Mouse (Mus musculus) lung, embryonic 16.5 days (tissue): ENCODE measurements around the gene Apoa4. TPM values are rescaled to one million over a fixed set of nuclear protein-coding genes. Genes with fewer than 3 reads are reported as not detected.

Experiments
- ATAC-seq: fragments of 200-750 bp; cut with Nextera tagmentation; 2 replicates; pipeline ENCODE4 v1.8.0; 2017; ENCODE audit warnings: low read depth, mild to moderate bottlenecking, moderate library complexity
- H3K27ac ChIP-seq: fragments of 300-500 bp; sonication (generic); 2 replicates; pipeline ENCODE4 v1.5.1; 2014; ENCODE audit warnings: mild to moderate bottlenecking, control low read depth, low read length
- H3K27me3 ChIP-seq: fragments of 300-500 bp; sonication (generic); 2 replicates; pipeline ENCODE4 v1.6.1; 2014; ENCODE audit warnings: low read depth, low read length, mixed read lengths; ENCODE audit not compliant: control insufficient read depth, insufficient read depth
- H3K36me3 ChIP-seq: fragments of 300-500 bp; sonication (generic); 2 replicates; pipeline ENCODE4 v1.6.1; 2014; ENCODE audit warnings: low read length; ENCODE audit not compliant: control insufficient read depth, insufficient read depth
- H3K4me1 ChIP-seq: fragments of 300-500 bp; sonication (generic); replicated peaks from 2 replicates; pipeline ENCODE4 v1.6.1; 2014; ENCODE audit warnings: low read length, mixed read lengths; ENCODE audit not compliant: control insufficient read depth, insufficient read depth
- H3K4me2 ChIP-seq: fragments of 300-500 bp; sonication (generic); 2 replicates; pipeline ENCODE4 v1.6.1; 2014; ENCODE audit warnings: low read depth, low read length, control low read depth
- H3K4me3 ChIP-seq: fragments of 300-500 bp; sonication (generic); 2 replicates; pipeline ENCODE4 v1.5.1; 2014; ENCODE audit warnings: mild to moderate bottlenecking, low read length, control low read depth
- H3K9ac ChIP-seq: fragments of 300-500 bp; sonication (generic); 2 replicates; pipeline ENCODE4 v1.6.1; 2014; ENCODE audit warnings: low read length, control low read depth
- H3K9me3 ChIP-seq: fragments of 300-500 bp; sonication (generic); 2 replicates; pipeline ENCODE4 v1.6.1; 2016; ENCODE audit warnings: low read length; ENCODE audit not compliant: control insufficient read depth
- WGBS: fragments of 180-500 bp; shearing (Covaris S2); extraction: QIAGEN DNeasy Blood & Tissue Kit; methylation state at CpG from one replicate; pipeline ENCODE4 v1.1.7; 2014; 5-methylcytosine and 5-hydroxymethylcytosine counted together
- polyA plus RNA-seq: library from polyadenylated mRNA; unstranded; fragments of >200 nt; fragmentation: Nextera tagmentation; extraction: Ambion mirVana; gene quantifications from 2 replicates; pipeline ENCODE4 v1.2.1, GENCODE M21; 2015

The Apoa4 gene
- polyA plus RNA-seq, 1 experiment from 2014 or later, result not detected

GRCm38 (mm10) chr9:46206834-46207500 lies 33.5 kb upstream of the Apoa4 start:
- Histone ChIP-seq H3K4me1 (no peaks in the 10 kb centered on the region), H3K27ac (no peak overlapping the region), H3K36me3 (peaks cover 10% of the 10 kb centered on the region), H3K27me3 (no peaks in the 10 kb centered on the region), H3K4me3 (no peak overlapping the region), H3K9ac (no peak overlapping the region), H3K9me3 (no peaks in the 10 kb centered on the region), H3K4me2 (no peak overlapping the region)
- WGBS, result 42% methylated on average over 10 of the region's 10 CpGs
- 0 out of 2 replicates have a peak, but pooled peaks have one; percentile 38 for ATAC-seq

DNA sequence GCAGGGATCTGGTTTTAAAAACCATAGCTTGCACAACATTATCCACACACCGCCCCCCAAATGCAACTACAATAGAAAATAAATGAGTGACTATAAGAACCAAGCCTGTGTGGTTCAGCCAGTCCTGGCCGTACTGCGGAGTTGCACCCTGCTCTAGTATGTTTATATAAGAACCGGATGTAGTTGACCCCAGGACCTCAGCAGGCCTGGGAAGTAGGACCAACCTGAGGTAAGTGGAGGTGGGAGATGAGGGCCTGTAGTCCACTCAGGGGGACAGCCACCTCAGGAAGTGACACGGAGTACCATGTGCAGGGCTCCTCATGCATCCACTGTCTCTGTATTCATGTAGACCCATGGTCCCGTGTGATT lies 33.0 kb upstream of the Apoa4 start:
- 44% methylated on average over 6 of the region's 6 CpGs for WGBS

DNA sequence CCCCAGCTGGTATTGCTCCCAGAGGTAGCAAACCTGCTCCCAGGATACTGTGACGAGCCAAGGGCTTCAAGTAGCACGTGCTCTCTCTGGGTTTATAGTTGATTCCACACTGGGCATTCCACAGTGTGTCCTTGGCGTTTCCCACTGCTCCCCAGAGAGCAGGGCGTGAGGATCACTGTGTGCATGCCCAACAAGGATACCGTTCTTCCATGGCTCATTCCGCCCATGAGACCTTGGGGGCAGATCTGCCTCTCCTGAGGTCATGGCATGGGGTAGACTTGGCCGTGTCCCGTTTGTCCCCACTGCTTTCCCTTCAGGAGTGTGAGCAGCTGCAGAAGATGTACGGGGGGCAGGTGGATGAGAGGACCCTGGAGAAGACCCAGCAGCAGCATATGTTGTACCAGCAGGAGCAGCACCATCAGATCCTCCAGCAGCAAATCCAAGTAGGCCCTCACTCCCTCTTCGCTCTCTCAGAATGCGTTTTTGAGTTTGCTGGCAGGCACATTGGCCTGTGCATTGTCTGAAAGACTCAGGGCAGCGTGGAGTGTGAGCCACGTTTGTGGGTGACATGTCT lies 32.0 kb upstream of the Apoa4 start:
- H3K4me2 ChIP-seq, result no peak overlapping the region
- no peak overlapping the region for H3K9ac ChIP-seq
- H3K4me1 ChIP-seq, result no peaks in the 10 kb centered on the region
- H3K9me3 ChIP-seq, result no peaks in the 10 kb centered on the region
- ATAC-seq, result no peak
- WGBS, result 86% methylated on average over 13 of the region's 13 CpGs
- H3K36me3 ChIP-seq, result peaks cover 13% of the 10 kb centered on the region
- no peak overlapping the region for H3K4me3 ChIP-seq
- H3K27me3 ChIP-seq, result no peaks in the 10 kb centered on the region
- no peak overlapping the region for H3K27ac ChIP-seq

More for the DNA sequence above, 33.0 kb upstream of the Apoa4 start:
- H3K4me3 ChIP-seq, result no peak overlapping the region
- H3K4me2 ChIP-seq, result no peak overlapping the region
- 0 out of 2 replicates have a peak, but pooled peaks have one; percentile 10 for ATAC-seq
- peaks cover 11% of the 10 kb centered on the region for H3K36me3 ChIP-seq
- H3K4me1 ChIP-seq, result no peaks in the 10 kb centered on the region
- no peaks in the 10 kb centered on the region for H3K9me3 ChIP-seq
- no peak overlapping the region for H3K9ac ChIP-seq
- H3K27me3 ChIP-seq, result no peaks in the 10 kb centered on the region
- no peak overlapping the region for H3K27ac ChIP-seq

- Histone ChIP-seq H3K27ac (no peak overlapping the region), H3K36me3 (peaks cover 10% of the 10 kb centered on the region), H3K9ac (no peak overlapping the region), H3K27me3 (no peaks in the 10 kb centered on the region), H3K4me3 (no peak overlapping the region), H3K9me3 (no peaks in the 10 kb centered on the region), H3K4me1 (peaks cover 3% of the 10 kb centered on the region; the same call in 1 of the 2 replicates), H3K4me2 (no peak overlapping the region)
- WGBS, result 90% methylated on average over 12 of the region's 12 CpGs
- no peak for ATAC-seq
These were observed 30.0 kb upstream of the Apoa4 start for GRCm38 (mm10) chr9:46210473-46210872.

DNA sequence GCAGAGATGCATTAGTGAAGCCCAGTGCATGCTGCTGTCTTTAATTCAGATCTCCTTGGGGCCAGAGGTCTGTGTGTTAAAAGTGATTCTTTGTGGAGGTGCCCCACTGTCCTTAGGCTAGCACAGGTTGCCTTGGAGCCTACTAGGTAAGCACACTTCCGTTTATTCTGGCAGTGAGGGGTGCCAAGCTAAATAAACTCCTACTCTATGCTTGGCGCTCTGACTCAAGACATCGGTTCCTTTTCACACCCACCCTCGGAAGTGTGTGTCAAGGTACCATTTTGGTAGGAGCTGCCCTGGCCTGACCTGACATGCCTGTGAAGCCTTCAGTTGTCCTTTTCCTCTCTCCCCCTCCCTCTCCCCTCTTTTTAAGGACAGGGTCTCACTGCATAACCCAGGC lies 26.2 kb upstream of the Apoa4 start:
- Histone ChIP-seq H3K9me3 (no peaks in the 10 kb centered on the region), H3K4me2 (no peak overlapping the region), H3K36me3 (peaks cover 7% of the 10 kb centered on the region), H3K27ac (no peak overlapping the region), H3K4me3 (no peak overlapping the region), H3K27me3 (no peaks in the 10 kb centered on the region), H3K4me1 (peaks cover 6% of the 10 kb centered on the region; the same call in 1 of the 2 replicates), H3K9ac (no peak overlapping the region)
- ATAC-seq, result no peak
- 60% methylated on average over 4 of the region's 4 CpGs for WGBS

GRCm38 (mm10) chr9:46214946-46215337 lies 25.6 kb upstream of the Apoa4 start:
- no peak for ATAC-seq
- Histone ChIP-seq H3K9ac (no peak overlapping the region), H3K9me3 (no peaks in the 10 kb centered on the region), H3K4me1 (peaks cover 6% of the 10 kb centered on the region; the same call in 1 of the 2 replicates), H3K27ac (no peak overlapping the region), H3K27me3 (no peaks in the 10 kb centered on the region), H3K4me3 (no peak overlapping the region), H3K36me3 (peaks cover 11% of the 10 kb centered on the region), H3K4me2 (no peak overlapping the region)
- WGBS, result 77% methylated on average over 10 of the region's 10 CpGs

DNA sequence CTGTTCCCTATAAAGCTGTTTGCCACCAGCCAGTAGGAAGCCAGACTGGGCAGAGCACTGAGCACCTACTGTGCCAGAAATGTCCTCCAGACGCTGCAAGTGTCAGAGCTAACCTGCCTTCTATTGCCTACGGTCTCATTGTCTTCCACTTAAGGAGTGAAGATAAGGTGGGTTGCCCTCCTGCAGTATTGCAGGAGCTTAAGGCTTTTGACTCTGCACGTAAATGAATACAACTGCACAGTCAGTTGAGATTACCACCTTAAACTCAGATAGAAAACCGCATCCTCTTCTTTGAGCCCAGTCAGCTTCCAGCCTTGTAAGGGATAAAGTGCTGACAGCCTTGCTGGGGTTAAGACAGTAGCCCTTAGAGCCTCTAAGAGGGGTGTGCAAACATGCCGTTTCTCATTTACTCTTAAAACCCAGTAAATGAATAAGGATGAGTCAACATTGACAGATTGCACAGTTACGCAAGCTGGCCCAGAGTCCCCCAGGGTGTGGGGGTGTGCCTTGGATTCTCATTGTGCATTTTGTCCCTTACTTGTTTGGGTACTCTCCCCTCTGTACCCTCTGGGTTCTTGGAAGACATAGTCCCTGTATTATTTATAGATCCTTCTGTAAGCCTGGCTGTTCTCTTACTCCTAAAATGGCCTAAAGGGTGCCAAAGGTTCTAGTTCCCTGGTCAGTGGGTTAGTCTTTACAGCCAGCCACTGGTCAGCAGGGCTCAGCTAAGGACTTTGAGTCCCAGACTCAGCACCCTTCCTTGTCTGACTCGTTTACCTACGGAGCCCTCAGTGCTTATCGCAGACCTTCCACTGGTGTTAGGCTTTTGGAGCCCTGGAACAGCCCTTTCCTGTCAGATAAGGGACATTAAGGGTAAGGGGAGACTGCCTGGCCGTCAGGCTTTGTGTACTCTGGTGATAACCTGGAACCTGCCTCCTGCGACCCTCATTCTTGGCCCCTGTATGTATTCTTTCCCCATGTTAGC lies 24.9 kb upstream of the Apoa4 start:
- 36% methylated on average over 11 of the region's 11 CpGs for WGBS
- Histone ChIP-seq H3K9ac (no peak overlapping the region), H3K4me3 (no peak overlapping the region), H3K27ac (no peak overlapping the region), H3K9me3 (no peaks in the 10 kb centered on the region), H3K4me2 (no peak overlapping the region), H3K36me3 (peaks cover 13% of the 10 kb centered on the region), H3K4me1 (peaks cover 6% of the 10 kb centered on the region; the same call in 1 of the 2 replicates), H3K27me3 (no peaks in the 10 kb centered on the region)
- ATAC-seq, result no peak

- Histone ChIP-seq H3K4me1 (peaks cover 6% of the 10 kb centered on the region; the same call in 1 of the 2 replicates), H3K9ac (no peak overlapping the region), H3K4me2 (no peak overlapping the region), H3K4me3 (no peak overlapping the region), H3K27me3 (no peaks in the 10 kb centered on the region), H3K9me3 (no peaks in the 10 kb centered on the region), H3K36me3 (peaks cover 26% of the 10 kb centered on the region), H3K27ac (no peak overlapping the region)
- ATAC-seq, result no peak
- 78% methylated on average over 13 of the region's 13 CpGs for WGBS
These were observed 23.6 kb upstream of the Apoa4 start for GRCm38 (mm10) chr9:46216744-46217470.
